Mouse (Mus musculus): ENCODE data around the gene Bcl7b.

DNA sequence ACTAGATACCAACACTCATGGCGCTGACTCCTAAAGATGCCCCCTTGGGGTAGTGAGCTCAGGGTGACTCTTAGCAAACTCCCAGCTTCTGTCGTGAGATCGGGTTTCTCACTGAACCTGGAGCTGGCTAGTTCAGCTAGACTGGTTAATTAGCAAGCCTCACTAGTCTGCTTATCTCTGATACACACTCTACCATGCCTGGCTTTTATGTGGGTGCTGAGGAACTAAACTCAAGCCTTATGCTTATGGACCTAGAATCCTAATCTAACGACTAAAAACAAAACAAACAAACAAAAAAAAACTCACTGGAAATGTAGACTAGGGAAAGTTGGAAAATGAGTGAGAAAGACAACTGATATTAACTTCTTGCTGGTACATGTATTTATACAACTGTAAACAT is 23.6 kb upstream of the Bcl7b start:
- TF ChIP-seq ZNF384 (IDR thresholded peaks at IDR 0.05; ENCODE audit: low read depth, low read length): no peak
- no peak for TF ChIP-seq MAFK (IDR thresholded peaks at IDR 0.05; ENCODE audit: insufficient read depth, low read depth, low read length)
- TF ChIP-seq ZC3H11A (IDR thresholded peaks at IDR 0.05; ENCODE audit: borderline replicate concordance, low read depth, low read length): no peak
- no peak for TF ChIP-seq HCFC1 (IDR thresholded peaks at IDR 0.05; ENCODE audit: borderline replicate concordance, insufficient read depth, low read length)
- TF ChIP-seq CHD2 (IDR thresholded peaks at IDR 0.05; ENCODE audit: low read depth, low read length): no peak

Data from ES-E14 (cell line).